Mouse (Mus musculus) cerebellum, adult 2 months (tissue): ENCODE results near the gene Crp.

Experiments used
- CTCF ChIP-seq: fragments of 200-500 bp; IDR thresholded peaks from 2 replicates; pipeline ENCODE4 v1.5.1; 2011; ENCODE audit warnings: low read depth, mild to moderate bottlenecking, control low read depth, low read length, moderate library complexity, borderline replicate concordance; ENCODE audit not compliant: insufficient read depth
- POLR2A ChIP-seq: fragments of 200-500 bp; IDR thresholded peaks from 2 replicates; pipeline ENCODE4 v1.6.1; 2011; ENCODE audit warnings: low read length, control low read depth, borderline replicate concordance; ENCODE audit not compliant: insufficient read depth

GRCm38 (mm10) chr1:172709788-172710350 lies 12.0 kb downstream of the Crp start:
- TF ChIP-seq CTCF: no peak
- no peak for TF ChIP-seq POLR2A
